Mouse (Mus musculus) limb, embryonic 11.5 days (tissue): ENCODE measurements around the gene Prrc2c. TPM values are rescaled to one million over a fixed set of nuclear protein-coding genes. Genes with fewer than 3 reads are reported as not detected.
"Not testable (repeated sequence)": the region's sequence is repeated elsewhere in the genome, so short reads cannot be mapped to it uniquely, and the experiment has no call there.

ENCODE experiments used
- ATAC-seq: fragments of 200-750 bp; cut with Nextera tagmentation; 2 replicates; pipeline ENCODE4 v1.8.0; 2017; ENCODE audit warnings: low read depth; ENCODE audit not compliant: insufficient number of reproducible peaks, low FRiP score, low TSS enrichment
- DNase-seq: peaks from one replicate; pipeline ENCODE4 v3.0.0-alpha.2; 2015; ENCODE audit warnings: low spot score
- H3K27ac ChIP-seq: fragments of 300-500 bp; sonication (generic); replicated peaks from 2 replicates; pipeline ENCODE4 v1.5.1; 2014; ENCODE audit warnings: low read depth, mild to moderate bottlenecking, low read length
- H3K27me3 ChIP-seq: fragments of 300-500 bp; sonication (generic); 2 replicates; pipeline ENCODE4 v1.6.1; 2014; ENCODE audit warnings: mild to moderate bottlenecking, low read length, mixed read lengths; ENCODE audit not compliant: control insufficient read depth, insufficient read depth
- H3K36me3 ChIP-seq: fragments of 300-500 bp; sonication (generic); 2 replicates; pipeline ENCODE4 v1.6.1; 2014; ENCODE audit warnings: mild to moderate bottlenecking, low read length, moderate library complexity, mixed read lengths; ENCODE audit not compliant: control insufficient read depth, insufficient read depth
- H3K4me1 ChIP-seq: fragments of 300-500 bp; sonication (generic); 2 replicates; pipeline ENCODE4 v1.6.1; 2014; ENCODE audit warnings: low read length, mixed read lengths; ENCODE audit not compliant: control insufficient read depth, insufficient read depth
- H3K4me2 ChIP-seq: fragments of 300-500 bp; sonication (generic); 2 replicates; pipeline ENCODE4 v1.6.1; 2014; ENCODE audit warnings: low read depth, mild to moderate bottlenecking, moderate library complexity; ENCODE audit not compliant: severe bottlenecking
- H3K4me3 ChIP-seq: fragments of 300-500 bp; sonication (generic); 2 replicates; pipeline ENCODE4 v1.5.1; 2014; ENCODE audit warnings: low read depth, low read length
- H3K9ac ChIP-seq: fragments of 300-500 bp; sonication (generic); 2 replicates; pipeline ENCODE4 v1.6.1; 2014; ENCODE audit warnings: mild to moderate bottlenecking, low read length
- H3K9me3 ChIP-seq: fragments of 300-500 bp; sonication (generic); 2 replicates; pipeline ENCODE4 v1.6.1; 2016; ENCODE audit warnings: low read length; ENCODE audit not compliant: control insufficient read depth
- WGBS: fragments of 180-500 bp; shearing (Covaris S2); extraction: QIAGEN DNeasy Blood & Tissue Kit; methylation state at CpG from one replicate; pipeline ENCODE4 v1.1.7; 2014; 5-methylcytosine and 5-hydroxymethylcytosine counted together
- polyA plus RNA-seq: library from polyadenylated mRNA; unstranded; fragments of >200 nt; fragmentation: Nextera tagmentation; extraction: Ambion mirVana; gene quantifications from 2 replicates; pipeline ENCODE4 v1.2.1, GENCODE M21; 2014

Gene Prrc2c
- polyA plus RNA-seq, 1 experiment from 2014 or later, result 186 TPM

- Histone ChIP-seq H3K27ac (no peak overlapping the region), H3K9me3 (no peaks in the 10 kb centered on the region), H3K9ac (no peak overlapping the region), H3K4me2 (no peak overlapping the region), H3K4me3 (no peak overlapping the region), H3K36me3 (no peaks in the 10 kb centered on the region), H3K27me3 (no peaks in the 10 kb centered on the region), H3K4me1 (no peaks in the 10 kb centered on the region)
- DNase-seq (no peak), ATAC-seq (no peak)
- 92% methylated on average over 4 of the region's 4 CpGs for WGBS
Observed at GRCm38 (mm10) chr1:162638535-162638934, 101.8 kb downstream of the Prrc2c start.

GRCm38 (mm10) chr1:162636516-162636915 lies 103.8 kb downstream of the Prrc2c start:
- no peak overlapping the region for H3K27ac ChIP-seq
- H3K9me3 ChIP-seq, result no peaks in the 10 kb centered on the region
- no peak overlapping the region for H3K9ac ChIP-seq
- 75% methylated on average over 3 of the region's 3 CpGs for WGBS
- H3K4me3 ChIP-seq, result no peak overlapping the region
- H3K4me2 ChIP-seq, result no peak overlapping the region
- H3K36me3 ChIP-seq, result no peaks in the 10 kb centered on the region
- DNase-seq (no peak), ATAC-seq (no peak)
- H3K4me1 ChIP-seq, result no peaks in the 10 kb centered on the region
- H3K27me3 ChIP-seq, result no peaks in the 10 kb centered on the region

DNA sequence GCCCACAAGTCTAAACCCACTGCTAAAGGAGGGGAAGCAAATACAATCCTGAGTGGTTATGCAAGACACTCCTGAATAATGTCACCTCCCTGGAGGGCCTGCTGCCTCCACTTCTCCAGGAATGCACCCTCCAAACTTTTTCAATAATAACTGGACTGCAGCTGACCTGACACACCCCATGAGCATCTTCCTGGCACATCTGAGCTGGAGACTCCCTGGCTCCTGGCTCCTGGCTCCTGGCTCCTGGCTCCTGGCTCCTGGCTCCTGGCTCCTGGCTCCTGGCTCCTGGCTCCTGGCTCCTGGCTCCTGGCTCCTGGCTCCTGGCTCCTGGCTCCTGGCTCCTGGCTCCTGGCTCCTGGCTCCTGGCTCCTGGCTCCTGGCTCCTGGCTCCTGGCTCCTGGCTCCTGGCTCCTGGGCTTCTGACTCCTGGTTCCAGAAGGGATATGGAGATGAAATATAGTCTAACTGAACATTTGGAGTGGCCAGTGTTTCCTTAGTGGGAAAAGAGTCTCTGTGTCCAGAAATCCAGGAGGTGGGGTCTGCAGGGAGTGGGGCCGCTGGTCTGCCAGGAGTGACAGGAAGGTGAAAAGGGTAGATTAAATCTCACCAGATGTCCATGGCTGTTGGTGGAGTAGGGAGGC lies 104.9 kb downstream of the Prrc2c start:
- not testable (repeated sequence) for H3K27me3 ChIP-seq, H3K36me3 ChIP-seq, ATAC-seq, H3K27ac ChIP-seq, DNase-seq, H3K4me1 ChIP-seq, H3K9ac ChIP-seq, H3K4me3 ChIP-seq, H3K9me3 ChIP-seq, H3K4me2 ChIP-seq
- WGBS, result 19% methylated on average over 1 of the region's 1 CpGs

- not testable (repeated sequence) for H3K9me3 ChIP-seq, H3K27ac ChIP-seq, ATAC-seq, H3K4me1 ChIP-seq, H3K9ac ChIP-seq, H3K4me2 ChIP-seq, H3K4me3 ChIP-seq, DNase-seq, H3K36me3 ChIP-seq, H3K27me3 ChIP-seq
- WGBS, result 95% methylated on average over 15 of the region's 15 CpGs
Observed at GRCm38 (mm10) chr1:162628326-162628725, 112.0 kb downstream of the Prrc2c start.

- H3K36me3 ChIP-seq, H3K4me1 ChIP-seq, H3K4me2 ChIP-seq, DNase-seq, H3K27me3 ChIP-seq, H3K4me3 ChIP-seq, H3K27ac ChIP-seq, H3K9me3 ChIP-seq, H3K9ac ChIP-seq, ATAC-seq: not testable (repeated sequence)
- 96% methylated on average over 4 of the region's 4 CpGs for WGBS
Observed at GRCm38 (mm10) chr1:162627821-162628220, 112.5 kb downstream of the Prrc2c start.

DNA sequence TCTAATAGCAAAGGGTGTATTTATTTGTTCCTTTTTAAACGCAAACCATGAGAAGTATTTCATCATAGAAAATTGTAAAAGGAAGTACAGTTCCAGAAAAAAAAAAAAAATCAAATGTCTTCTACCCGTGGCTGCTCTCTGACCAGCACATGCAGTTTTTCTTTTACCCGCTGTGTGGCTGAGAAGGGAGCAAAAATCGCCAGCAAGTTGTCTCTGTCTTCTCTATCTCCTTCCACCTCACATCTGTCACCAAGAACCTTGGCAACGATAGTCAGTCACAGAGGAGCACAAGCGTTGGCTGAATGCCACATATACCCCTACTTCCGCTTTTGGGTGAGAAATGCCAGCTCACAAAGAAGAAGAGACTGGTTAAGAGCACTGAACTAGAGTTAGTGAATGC lies 115.1 kb downstream of the Prrc2c start:
- 74% methylated on average over 7 of the region's 7 CpGs for WGBS
- H3K4me3 ChIP-seq, result no peak overlapping the region
- no peaks in the 10 kb centered on the region for H3K9me3 ChIP-seq
- ATAC-seq (no peak), DNase-seq (no peak)
- H3K4me2 ChIP-seq, result no peak overlapping the region
- no peaks in the 10 kb centered on the region for H3K36me3 ChIP-seq
- no peak overlapping the region for H3K9ac ChIP-seq
- no peak overlapping the region for H3K27ac ChIP-seq
- H3K4me1 ChIP-seq, result no peaks in the 10 kb centered on the region; the same call in 1 of the 2 replicates
- no peaks in the 10 kb centered on the region for H3K27me3 ChIP-seq

DNA sequence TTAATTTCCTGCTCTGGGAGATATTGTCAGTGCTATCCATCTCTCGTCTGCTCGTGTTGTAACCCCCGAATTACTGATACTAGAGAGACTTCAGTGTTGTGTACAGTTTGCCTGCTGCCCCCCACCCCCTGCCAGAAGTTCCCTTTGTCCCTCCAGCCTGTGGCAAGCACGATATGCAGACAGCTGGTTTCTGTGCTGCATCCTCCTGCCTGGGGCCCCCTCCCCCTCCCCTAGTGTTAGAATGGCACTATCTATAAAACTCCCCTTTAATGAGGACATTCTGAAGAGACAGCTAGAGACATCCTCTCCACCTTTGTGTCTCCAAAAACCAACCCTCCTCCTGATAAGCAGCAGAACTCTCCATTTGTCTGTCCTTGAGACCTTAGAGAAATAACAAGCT lies 116.5 kb downstream of the Prrc2c start:
- DNase-seq, result no peak
- Histone ChIP-seq H3K9me3 (no peaks in the 10 kb centered on the region), H3K36me3 (no peaks in the 10 kb centered on the region), H3K4me2 (no peak overlapping the region), H3K27ac (no peak overlapping the region), H3K4me3 (no peak overlapping the region), H3K27me3 (no peaks in the 10 kb centered on the region), H3K9ac (no peak overlapping the region), H3K4me1 (no peaks in the 10 kb centered on the region; the same call in 1 of the 2 replicates)
- no peak for ATAC-seq
- WGBS, result 37% methylated on average over 4 of the region's 4 CpGs
